Mouse (Mus musculus): ENCODE results near the gene Zc3h12d. TPM values are rescaled to one million over a fixed set of nuclear protein-coding genes. Genes with fewer than 3 reads are reported as not detected.

The Zc3h12d gene
- polyA plus RNA-seq (2012; rRNA removed), result 0.11 and 0.15 TPM in 2 replicates

DNA sequence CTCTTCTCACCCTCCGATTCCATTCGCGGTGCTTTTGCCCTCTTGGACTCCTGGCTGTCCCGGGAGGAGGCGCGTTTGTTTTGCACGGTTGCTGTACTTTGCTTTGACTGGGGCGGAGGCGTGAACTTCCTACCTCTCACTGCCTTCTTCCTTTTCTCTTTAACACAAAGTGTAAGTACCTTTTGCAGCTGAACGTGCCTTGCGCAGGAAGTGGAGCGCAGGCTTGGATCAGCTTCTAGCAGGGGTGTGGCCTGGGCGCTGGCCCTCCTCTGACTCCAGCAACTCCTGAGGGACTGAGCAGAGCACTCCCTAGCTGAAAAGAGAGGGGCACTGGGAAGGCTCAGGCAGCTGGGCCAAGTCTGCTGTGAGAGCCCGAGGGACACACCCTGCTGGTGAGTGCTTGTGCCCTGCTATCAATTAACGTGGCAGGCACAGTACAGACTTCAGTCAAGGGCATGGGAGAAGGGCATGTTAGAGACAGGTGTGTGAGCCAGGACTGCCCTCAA, at the start of gene Zc3h12d:
Gene Zc3h12d, plus strand, starts transcription at position 300 of the 506 bp plus-strand sequence.
- DNase-seq (ENCODE audit: low read depth), result no peak
- no peak for TF ChIP-seq POLR2A (IDR thresholded peaks at IDR 0.05; ENCODE audit: borderline replicate concordance, extremely low read depth, insufficient read depth, insufficient read length, poor library complexity, severe bottlenecking)
- TF ChIP-seq CTCF (IDR thresholded peaks at IDR 0.05; ENCODE audit: borderline replicate concordance, extremely low read depth, insufficient read depth, insufficient read length), result no peak

GRCm38 (mm10) chr10:7787319-7787718, 45.0 kb upstream of the Zc3h12d start:
- no peak for TF ChIP-seq CTCF (IDR thresholded peaks at IDR 0.05; ENCODE audit: borderline replicate concordance, extremely low read depth, insufficient read depth, insufficient read length)
- no peak for DNase-seq (ENCODE audit: low read depth)

- TF ChIP-seq POLR2A (IDR thresholded peaks at IDR 0.05; ENCODE audit: borderline replicate concordance, extremely low read depth, insufficient read depth, insufficient read length, poor library complexity, severe bottlenecking) (no peak), CTCF (IDR thresholded peaks at IDR 0.05; ENCODE audit: borderline replicate concordance, extremely low read depth, insufficient read depth, insufficient read length) (no peak)
- DNase-seq (ENCODE audit: low read depth), result no peak
Measured at GRCm38 (mm10) chr10:7792254-7792750, 40.0 kb upstream of the Zc3h12d start.

- DNase-seq (ENCODE audit: low read depth), result peak; percentile 97
- no peak for TF ChIP-seq CTCF (IDR thresholded peaks at IDR 0.05; ENCODE audit: borderline replicate concordance, extremely low read depth, insufficient read depth, insufficient read length)
- peak; percentile 95 for TF ChIP-seq POLR2A (IDR thresholded peaks at IDR 0.05; ENCODE audit: borderline replicate concordance, extremely low read depth, insufficient read depth, insufficient read length, poor library complexity, severe bottlenecking)
Measured at GRCm38 (mm10) chr10:7792751-7793385, 39.4 kb upstream of the Zc3h12d start, which contains the start of the genes Ginm1 and Ppil4. Gene Ginm1, minus strand, starts transcription at chr10:7792824. Gene Ppil4, plus strand, starts transcription at chr10:7792891.

- DNase-seq (ENCODE audit: low read depth), result no peak
Measured at GRCm38 (mm10) chr10:7801258-7801657, 31.0 kb upstream of the Zc3h12d start.

DNA sequence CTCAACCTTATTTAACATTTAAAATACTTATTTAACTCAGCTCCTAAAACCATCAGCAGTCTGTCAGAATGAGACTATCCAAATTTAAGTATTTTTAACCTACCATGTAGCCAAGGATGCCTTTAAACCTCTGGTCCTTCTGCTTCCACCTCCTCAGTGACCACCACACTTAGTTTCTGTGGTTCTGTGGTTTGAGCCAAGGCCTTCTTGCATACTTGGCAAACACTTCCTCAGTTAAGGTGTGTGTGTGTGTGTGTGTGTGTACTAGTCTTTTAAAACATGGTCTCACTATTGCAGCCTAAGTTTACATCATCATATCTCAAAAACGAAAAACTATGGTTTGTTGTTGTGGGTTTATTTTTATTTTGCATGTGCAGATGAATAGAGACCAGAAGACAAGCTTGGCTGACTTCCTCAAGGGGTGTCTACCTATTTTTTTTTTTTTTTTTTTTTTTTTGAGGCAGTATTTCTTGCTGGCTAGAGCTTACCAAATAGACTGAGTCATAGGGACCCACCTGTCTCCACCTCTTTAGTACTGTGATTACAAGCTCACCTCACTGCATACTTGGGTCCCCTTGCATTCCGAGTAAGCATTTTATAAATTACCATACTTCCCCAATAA, 29.6 kb upstream of the Zc3h12d start:
- no peak for DNase-seq (ENCODE audit: low read depth)
- no peak for TF ChIP-seq POLR2A (IDR thresholded peaks at IDR 0.05; ENCODE audit: borderline replicate concordance, extremely low read depth, insufficient read depth, insufficient read length, poor library complexity, severe bottlenecking)
- TF ChIP-seq CTCF (IDR thresholded peaks at IDR 0.05; ENCODE audit: borderline replicate concordance, extremely low read depth, insufficient read depth, insufficient read length), result no peak

More at GRCm38 (mm10) chr10:7801258-7801657, 31.0 kb upstream of the Zc3h12d start:
- no peak for TF ChIP-seq CTCF (IDR thresholded peaks at IDR 0.05; ENCODE audit: borderline replicate concordance, extremely low read depth, insufficient read depth, insufficient read length)
- TF ChIP-seq POLR2A (IDR thresholded peaks at IDR 0.05; ENCODE audit: borderline replicate concordance, extremely low read depth, insufficient read depth, insufficient read length, poor library complexity, severe bottlenecking), result no peak

DNA sequence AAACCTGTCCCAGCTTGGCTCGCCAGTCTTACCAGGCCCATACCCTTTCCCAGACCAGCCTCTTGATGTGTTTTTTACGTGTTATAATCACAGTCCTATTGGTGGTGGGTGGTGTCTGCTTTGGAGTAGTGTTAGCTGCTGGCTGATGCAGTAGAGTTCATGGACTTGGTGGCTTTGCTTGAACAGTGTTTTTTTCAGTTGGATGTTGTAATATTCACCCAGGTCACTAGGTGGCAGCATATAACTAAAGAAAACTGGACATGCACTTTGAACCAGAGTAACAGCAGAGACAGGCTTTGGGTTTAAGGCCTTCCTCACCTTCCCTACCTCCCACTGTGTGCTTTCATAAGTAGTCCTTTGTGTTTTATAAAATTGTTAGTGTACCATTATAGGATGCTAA, 22.3 kb upstream of the Zc3h12d start:
- peak; percentile 79 for DNase-seq (ENCODE audit: low read depth)
- TF ChIP-seq POLR2A (IDR thresholded peaks at IDR 0.05; ENCODE audit: borderline replicate concordance, extremely low read depth, insufficient read depth, insufficient read length, poor library complexity, severe bottlenecking) (no peak), CTCF (IDR thresholded peaks at IDR 0.05; ENCODE audit: borderline replicate concordance, extremely low read depth, insufficient read depth, insufficient read length) (peak; percentile 56)

GRCm38 (mm10) chr10:7816476-7816875, 15.8 kb upstream of the Zc3h12d start:
- TF ChIP-seq POLR2A (IDR thresholded peaks at IDR 0.05; ENCODE audit: borderline replicate concordance, extremely low read depth, insufficient read depth, insufficient read length, poor library complexity, severe bottlenecking), result no peak
- no peak for TF ChIP-seq CTCF (IDR thresholded peaks at IDR 0.05; ENCODE audit: borderline replicate concordance, extremely low read depth, insufficient read depth, insufficient read length)
- no peak for DNase-seq (ENCODE audit: low read depth)

GRCm38 (mm10) chr10:7818676-7819075, 13.6 kb upstream of the Zc3h12d start:
- TF ChIP-seq POLR2A (IDR thresholded peaks at IDR 0.05; ENCODE audit: borderline replicate concordance, extremely low read depth, insufficient read depth, insufficient read length, poor library complexity, severe bottlenecking) (no peak), CTCF (IDR thresholded peaks at IDR 0.05; ENCODE audit: borderline replicate concordance, extremely low read depth, insufficient read depth, insufficient read length) (no peak)
- no peak for DNase-seq (ENCODE audit: low read depth)

GRCm38 (mm10) chr10:7819156-7819555, 13.1 kb upstream of the Zc3h12d start:
- no peak for TF ChIP-seq POLR2A (IDR thresholded peaks at IDR 0.05; ENCODE audit: borderline replicate concordance, extremely low read depth, insufficient read depth, insufficient read length, poor library complexity, severe bottlenecking)
- no peak for DNase-seq (ENCODE audit: low read depth)

- no peak for DNase-seq (ENCODE audit: low read depth)
- TF ChIP-seq CTCF (IDR thresholded peaks at IDR 0.05; ENCODE audit: borderline replicate concordance, extremely low read depth, insufficient read depth, insufficient read length) (no peak), POLR2A (IDR thresholded peaks at IDR 0.05; ENCODE audit: borderline replicate concordance, extremely low read depth, insufficient read depth, insufficient read length, poor library complexity, severe bottlenecking) (no peak)
Measured at GRCm38 (mm10) chr10:7819603-7820002, 12.7 kb upstream of the Zc3h12d start.

GRCm38 (mm10) chr10:7820171-7820570, 12.1 kb upstream of the Zc3h12d start:
- TF ChIP-seq CTCF (IDR thresholded peaks at IDR 0.05; ENCODE audit: borderline replicate concordance, extremely low read depth, insufficient read depth, insufficient read length) (no peak), POLR2A (IDR thresholded peaks at IDR 0.05; ENCODE audit: borderline replicate concordance, extremely low read depth, insufficient read depth, insufficient read length, poor library complexity, severe bottlenecking) (no peak)
- DNase-seq (ENCODE audit: low read depth), result no peak
